Comparison of ENCODE assay signal across 8 mouse cellular contexts in the genomic region with DNA sequence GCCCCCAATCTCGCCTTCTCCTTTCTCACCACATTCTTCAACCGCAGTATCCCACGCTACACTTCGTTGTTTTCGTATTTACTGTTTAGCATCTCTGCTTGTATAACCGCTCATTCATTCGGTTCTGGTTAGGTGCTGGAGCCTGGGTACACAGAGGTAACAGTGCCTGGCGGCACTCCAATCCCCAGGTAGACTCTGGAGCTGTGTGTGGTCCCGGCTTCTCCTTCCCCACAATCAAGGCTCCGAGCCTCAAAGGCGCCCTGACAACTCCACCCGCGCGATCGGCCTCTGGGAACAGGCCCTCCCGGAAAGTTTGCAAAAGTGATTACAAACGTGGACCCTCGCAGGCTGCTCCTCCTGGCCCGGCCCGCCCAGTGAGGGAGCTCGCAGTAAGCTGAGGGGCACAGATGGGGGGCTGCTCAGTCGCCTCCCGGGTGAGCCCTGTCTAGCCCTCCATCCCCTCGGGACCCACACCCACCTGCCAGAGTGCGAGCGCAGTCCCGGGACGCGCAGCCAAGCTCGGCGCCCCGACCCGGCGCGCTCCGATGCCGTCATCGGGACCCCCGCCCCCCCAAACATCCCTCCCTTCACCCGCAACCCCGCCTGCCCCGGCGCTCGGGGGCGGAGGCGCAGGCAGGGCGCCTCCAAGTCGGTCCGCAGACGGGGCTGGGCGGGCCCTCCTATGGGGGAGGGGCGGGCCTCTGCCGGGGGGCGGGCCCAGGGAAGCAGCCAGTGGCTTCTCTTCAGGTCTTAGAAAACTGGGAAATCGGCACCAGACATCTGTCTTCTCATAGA. TPM values are rescaled to one million over a fixed set of nuclear protein-coding genes. Genes with fewer than 3 reads are reported as not detected.
DNase-seq lines count a peak whose midpoint lies in the region; ATAC-seq and TF ChIP-seq lines count a peak whose summit lies in the region.

A gene (minus strand): TSS at position 534 of the 795 bp plus-strand sequence.

- peak within 1 kb of the TSS; percentile 48 for H3K4me3 ChIP-seq in C2C12 (ENCODE audit: insufficient read depth, poor library complexity, severe bottlenecking)
- peak within 1 kb of the TSS; percentile 89 for H3K4me3 ChIP-seq in heart, embryonic 10.5 days
- peak within 1 kb of the TSS; percentile 87 for H3K4me3 ChIP-seq in lung, embryonic 15.5 days

- H3K79me3 ChIP-seq in C2C12 (ENCODE audit: low read depth), result no peaks in the 10 kb centered on the region

- peak within 1 kb of the TSS; percentile 73 for H3K9ac ChIP-seq in lung, embryonic 15.5 days

- no peaks in the 10 kb centered on the region for H3K9me3 ChIP-seq in heart, embryonic 10.5 days
- H3K9me3 ChIP-seq in lung, embryonic 15.5 days, result no peaks in the 10 kb centered on the region

- H3K27ac ChIP-seq in heart, embryonic 10.5 days, result peak within 1 kb of the TSS; percentile 89
- H3K27ac ChIP-seq in lung, embryonic 15.5 days, result peak within 1 kb of the TSS; percentile 26

- no peak for TF ChIP-seq CTCF in C2C12 (IDR thresholded peaks at IDR 0.05; ENCODE audit: control insufficient read depth, insufficient read depth, insufficient read length)

- H3K36me3 ChIP-seq in C2C12 (ENCODE audit: control insufficient read depth, insufficient read depth), result no peaks in the 10 kb centered on the region
- H3K36me3 ChIP-seq in heart, embryonic 10.5 days, result 0 out of 2 replicates have a peak, but pooled peaks cover 3% of the 10 kb centered on the region
- no peaks in the 10 kb centered on the region for H3K36me3 ChIP-seq in lung, embryonic 15.5 days

- no peaks in the 10 kb centered on the region for H3K79me2 ChIP-seq in C2C12 (ENCODE audit: control insufficient read depth, insufficient read depth)

- H3K4me1 ChIP-seq in heart, embryonic 10.5 days, result peaks cover 22% of the 10 kb centered on the region
- H3K4me1 ChIP-seq in lung, embryonic 15.5 days, result peaks cover 12% of the 10 kb centered on the region

- peak within 1 kb of the TSS; percentile 88 for H3K4me2 ChIP-seq in lung, embryonic 15.5 days

- 1% methylated on average over 38 of the region's 55 CpGs for WGBS in heart, embryonic 10.5 days
- WGBS in lung, embryonic 15.5 days, result under 1% methylated on average over 47 of the region's 55 CpGs

- H3ac ChIP-seq in C2C12 (ENCODE audit: control insufficient read depth, insufficient read length, low read depth), result peak within 1 kb of the TSS; percentile 19

- peak; percentile 93 for DNase-seq in NIH3T3 (ENCODE audit: low read depth)
- DNase-seq in embryo, embryonic 9.5 days (ENCODE audit: extremely low spot score), result peak; percentile 93
- DNase-seq in heart, embryonic 10.5 days (ENCODE audit: low spot score), result peak; percentile 92
- DNase-seq in kidney, adult 9 months, result peak; percentile 70
- peak; percentile 82 for DNase-seq in ovary, adult 18-20 months (ENCODE audit: low spot score)
- peak; percentile 81 for DNase-seq in urinary bladder, postnatal 14 days (ENCODE audit: low spot score)

- ATAC-seq in lung, embryonic 15.5 days (ENCODE audit: borderline replicate concordance, extremely low read depth, low FRiP score, low TSS enrichment), result peak; percentile 96

- no peaks in the 10 kb centered on the region for H3K27me3 ChIP-seq in C2C12 (ENCODE audit: control insufficient read depth, insufficient read depth, insufficient read length)
- H3K27me3 ChIP-seq in heart, embryonic 10.5 days (ENCODE audit: insufficient read depth, poor library complexity, severe bottlenecking), result peaks cover 28% of the 10 kb centered on the region
- peaks cover 18% of the 10 kb centered on the region for H3K27me3 ChIP-seq in lung, embryonic 15.5 days

TF ChIP-seq in C2C12, 6 proteins besides CTCF, POLR2A, EP300 and RAD21:
- TF ChIP-seq MYOG (IDR thresholded peaks at IDR 0.05; ENCODE audit: control insufficient read depth, extremely low read depth, insufficient read length) (no peak), USF1 (IDR thresholded peaks at IDR 0.05; ENCODE audit: low read depth) (no peak)
TF ChIP-seq in C2C12: peak in this region for 0.

RNA-seq across cellular contexts. Expression of the gene that starts here (rescaled TPM):
- 5.5 TPM for polyA plus RNA-seq in C2C12 (2012; fragmentation: generic; extraction: Trizol)
- polyA plus RNA-seq in heart, embryonic 10.5 days (2016; fragmentation: Nextera tagmentation; extraction: Ambion mirVana), result 3.8 and 5.2 TPM in 2 replicates
- 5.0 TPM in 2 replicates for polyA plus RNA-seq in lung, embryonic 15.5 days (2015; fragmentation: Nextera tagmentation; extraction: Ambion mirVana)

Comparison
In these comparisons a context has a peak if more than half of its experiments do, and no peak if none do; other contexts are left out.
1. Peak in every context shown above with its lines: DNase-seq, ATAC-seq, H3K4me3 ChIP-seq and H3K27ac ChIP-seq.